Mouse (Mus musculus) spleen, embryonic (tissue): Measurements from ENCODE around the gene Evx2.

Source experiments
- CTCF ChIA-PET: fragments of 350-600 bp; sonication (Branson Sonifier 250); formaldehyde crosslinking; loops from one replicate; lab custom pipeline; 2022; lab: Charles Lee

The Evx2 gene

GRCm38 (mm10) chr2:74668370-74669229 lies 9.2 kb upstream of the Evx2 start:
- CTCF ChIA-PET = no interaction called here

- CTCF ChIA-PET = no interaction called here
These were observed 8.5 kb upstream of the Evx2 start, which contains the start of gene Hoxd13 for GRCm38 (mm10) chr2:74667842-74668357. Gene Hoxd13 (plus strand): TSS chr2:74668310.

- CTCF ChIA-PET = no interaction called here
These were observed 8.0 kb upstream of the Evx2 start for GRCm38 (mm10) chr2:74667191-74667841.

- CTCF ChIA-PET = no interaction called here
These were observed 7.1 kb upstream of the Evx2 start for GRCm38 (mm10) chr2:74666411-74666810.

GRCm38 (mm10) chr2:74663291-74663925 lies 4.1 kb upstream of the Evx2 start:
- CTCF ChIA-PET = no interaction called here

GRCm38 (mm10) chr2:74661685-74662084 lies 2.3 kb upstream of the Evx2 start:
- CTCF ChIA-PET = interaction anchor here (0.7 kb wide), 1 partner anchor 597 kb away, joined by 3 read pairs; no protein-coding TSS in a partner anchor

- CTCF ChIA-PET = no interaction called here
These were observed 1.3 kb upstream of the Evx2 start for GRCm38 (mm10) chr2:74660421-74661375.

GRCm38 (mm10) chr2:74658667-74659371 lies 538 bp downstream of the Evx2 start:
- CTCF ChIA-PET = no interaction called here

GRCm38 (mm10) chr2:74658024-74658666 lies 1.2 kb downstream of the Evx2 start:
- CTCF ChIA-PET = no interaction called here

- CTCF ChIA-PET = no interaction called here
These were observed 1.9 kb downstream of the Evx2 start for GRCm38 (mm10) chr2:74657251-74658023.

- CTCF ChIA-PET = interaction anchor here (0.6 to 0.7 kb wide), 2 partner anchors 23 to 52 kb away, joined by 4 to 6 read pairs; no protein-coding TSS in a partner anchor
These were observed 2.7 kb downstream of the Evx2 start for GRCm38 (mm10) chr2:74656632-74657021.

- CTCF ChIA-PET = interaction anchor here (0.6 to 0.7 kb wide), 2 partner anchors 24 to 52 kb away, joined by 4 to 6 read pairs; no protein-coding TSS in a partner anchor
These were observed 3.3 kb downstream of the Evx2 start for GRCm38 (mm10) chr2:74655821-74656631.

- CTCF ChIA-PET = no interaction called here
These were observed 4.0 kb downstream of the Evx2 start for GRCm38 (mm10) chr2:74655420-74655781.

- CTCF ChIA-PET = no interaction called here
These were observed 4.5 kb downstream of the Evx2 start for GRCm38 (mm10) chr2:74654743-74655419.

GRCm38 (mm10) chr2:74653781-74654535 lies 5.4 kb downstream of the Evx2 start:
- CTCF ChIA-PET = no interaction called here

GRCm38 (mm10) chr2:74652996-74653340 lies 6.4 kb downstream of the Evx2 start:
- CTCF ChIA-PET = no interaction called here
